Mouse (Mus musculus) forebrain, postnatal 0 days (tissue): ENCODE measurements around the gene Pqlc2. TPM values are rescaled to one million over a fixed set of nuclear protein-coding genes. Genes with fewer than 3 reads are reported as not detected.
A peak's percentile ranks its signal among the peaks of the same experiment; 100 is the strongest.

ENCODE experiments used
- ATAC-seq: fragments of 200-750 bp; cut with Nextera tagmentation; 2 replicates; pipeline ENCODE4 v1.8.0; 2017; ENCODE audit warnings: mild to moderate bottlenecking, moderate library complexity
- DNase-seq: peaks from one replicate; pipeline ENCODE4 v3.0.0-alpha.2; 2015
- H3K27ac ChIP-seq: fragments of 300-500 bp; sonication (generic); 2 replicates; pipeline ENCODE4 v1.5.1; 2014; ENCODE audit warnings: low read depth, mild to moderate bottlenecking, antibody characterized with exemption, low read length, moderate library complexity, mixed read lengths
- H3K27me3 ChIP-seq: fragments of 300-500 bp; sonication (generic); 2 replicates; pipeline ENCODE4 v1.6.1; 2014; ENCODE audit warnings: mild to moderate bottlenecking, low read length, mixed read lengths; ENCODE audit not compliant: insufficient read depth
- H3K36me3 ChIP-seq: fragments of 300-500 bp; sonication (generic); 2 replicates; pipeline ENCODE4 v1.6.1; 2014; ENCODE audit warnings: mild to moderate bottlenecking, moderate library complexity; ENCODE audit not compliant: insufficient read depth
- H3K4me1 ChIP-seq: fragments of 300-500 bp; sonication (generic); 2 replicates; pipeline ENCODE4 v1.6.1; 2014; ENCODE audit warnings: antibody characterized with exemption; ENCODE audit not compliant: insufficient read depth
- H3K4me2 ChIP-seq: fragments of 300-500 bp; sonication (generic); 2 replicates; pipeline ENCODE4 v1.6.1; 2014; ENCODE audit warnings: low read depth, mild to moderate bottlenecking, moderate library complexity
- H3K4me3 ChIP-seq: fragments of 300-500 bp; sonication (generic); 2 replicates; pipeline ENCODE4 v1.5.1; 2014; ENCODE audit warnings: low read depth, low read length, mixed read lengths
- H3K9ac ChIP-seq: fragments of 300-500 bp; sonication (generic); 2 replicates; pipeline ENCODE4 v1.6.1; 2014; ENCODE audit warnings: mild to moderate bottlenecking
- H3K9me3 ChIP-seq: fragments of 300-500 bp; sonication (generic); 2 replicates; pipeline ENCODE4 v1.6.1; 2016; ENCODE audit warnings: low read length
- CTCF ChIP-seq: sonication (generic); IDR thresholded peaks from 2 replicates; pipeline ENCODE4 v1.5.1; 2016; ENCODE audit warnings: antibody characterized with exemption, control low read depth, low read depth
- WGBS: fragments of 180-500 bp; shearing (Covaris S2); extraction: QIAGEN DNeasy Blood & Tissue Kit; methylation state at CpG from one replicate; pipeline ENCODE4 v1.1.7; 2014; 5-methylcytosine and 5-hydroxymethylcytosine counted together
- microRNA-seq, 2 experiments: library from miRNA; unstranded; fragments of <30 nt; microRNA quantifications; one replicate each; pipeline ENCODE4; 2016
- polyA plus RNA-seq: library from polyadenylated mRNA; unstranded; fragments of >200 nt; fragmentation: Nextera tagmentation; extraction: Ambion mirVana; gene quantifications from 2 replicates; pipeline ENCODE4 v1.2.1, GENCODE M21; 2015
- total RNA-seq: library from RNA; depleted of rRNA; stranded (reverse); fragments of >200 nt; gene quantifications from 2 replicates; pipeline ENCODE4 v1.2.3, GENCODE M21; 2014; rRNA removed

Pqlc2 gene
- total and polyA plus RNA-seq, 2 experiments from 2014 or later: 12.1 to 15.3 TPM

GRCm38 (mm10) chr4:139245534-139245933 lies 65.0 kb downstream of the Pqlc2 start:
- Histone ChIP-seq H3K9ac (no peak overlapping the region), H3K4me2 (no peak overlapping the region), H3K27ac (no peak overlapping the region), H3K4me1 (peaks cover 9% of the 10 kb centered on the region; the same call in 1 of the 2 replicates), H3K27me3 (no peaks in the 10 kb centered on the region), H3K9me3 (no peaks in the 10 kb centered on the region), H3K36me3 (peaks cover 13% of the 10 kb centered on the region), H3K4me3 (no peak overlapping the region)
- 82% methylated on average over 2 of the region's 2 CpGs for WGBS
- no peak for TF ChIP-seq CTCF
- no peak for ATAC-seq
- no peak for DNase-seq

- peaks cover 21% of the 10 kb centered on the region for H3K36me3 ChIP-seq
- DNase-seq (no peak), ATAC-seq (no peak)
- no peaks in the 10 kb centered on the region for H3K9me3 ChIP-seq
- no peak for TF ChIP-seq CTCF
- no peak overlapping the region for H3K4me2 ChIP-seq
- no peaks in the 10 kb centered on the region for H3K27me3 ChIP-seq
- no peak overlapping the region for H3K4me3 ChIP-seq
- no peak overlapping the region for H3K27ac ChIP-seq
- H3K4me1 ChIP-seq: peaks cover 9% of the 10 kb centered on the region; the same call in 1 of the 2 replicates
- no peak overlapping the region for H3K9ac ChIP-seq
- WGBS: 89% methylated on average over 6 of the region's 6 CpGs
Measured at GRCm38 (mm10) chr4:139244766-139245165, 65.7 kb downstream of the Pqlc2 start.

- TF ChIP-seq CTCF: no peak
- peaks cover 9% of the 10 kb centered on the region; the same call in 1 of the 2 replicates for H3K4me1 ChIP-seq
- peak; percentile 8; the same call in 1 of the 2 replicates for ATAC-seq
- peaks cover 26% of the 10 kb centered on the region for H3K36me3 ChIP-seq
- H3K4me2 ChIP-seq: no peak overlapping the region
- H3K27ac ChIP-seq: no peak overlapping the region
- H3K4me3 ChIP-seq: no peak overlapping the region
- WGBS: 74% methylated on average over 3 of the region's 3 CpGs
- H3K9me3 ChIP-seq: no peaks in the 10 kb centered on the region
- DNase-seq: no peak
- no peak overlapping the region for H3K9ac ChIP-seq
- no peaks in the 10 kb centered on the region for H3K27me3 ChIP-seq
Measured at GRCm38 (mm10) chr4:139244176-139244575, 66.3 kb downstream of the Pqlc2 start.

Small RNA genes lying within 50 kb of the gene (microRNA-seq; reads per million reads assigned to microRNA genes)
- 0.12 to 0.39 reads per million in 2 experiments for gene Gm24245
- 0 to 0.12 reads per million in 2 experiments for gene Gm25732

Other genes with a start within 250 kb of the Pqlc2 start
- 1.8 and 4.0 TPM in 2 replicates for gene Htr6, start 235.1 kb downstream of the Pqlc2 start, total RNA-seq
- 0.67 TPM in 2 replicates for gene Htr6, start 235.1 kb downstream of the Pqlc2 start, polyA plus RNA-seq
- 41.7 and 57.6 TPM in 2 replicates for gene Nbl1, start 217.7 kb downstream of the Pqlc2 start, total RNA-seq
- gene Nbl1, start 217.7 kb downstream of the Pqlc2 start, polyA plus RNA-seq: 56.7 and 64.3 TPM in 2 replicates
- 17.9 and 19.9 TPM in 2 replicates for gene Minos1, start 179.6 kb downstream of the Pqlc2 start, total RNA-seq
- 412 and 532 TPM in 2 replicates for gene Minos1, start 179.6 kb downstream of the Pqlc2 start, polyA plus RNA-seq
- gene Capzb, start 117.8 kb downstream of the Pqlc2 start, total RNA-seq: 98.3 and 113 TPM in 2 replicates
- 315 and 325 TPM in 2 replicates for gene Capzb, start 117.8 kb downstream of the Pqlc2 start, polyA plus RNA-seq
- 41.1 and 49.7 TPM in 2 replicates for gene Akr7a5, start within 50 bp of the Pqlc2 start, total RNA-seq
- gene Akr7a5, start within 50 bp of the Pqlc2 start, polyA plus RNA-seq: 58.1 and 60.6 TPM in 2 replicates
- 53.7 and 69.6 TPM in 2 replicates for gene Mrto4, start 41.9 kb upstream of the Pqlc2 start, total RNA-seq
- gene Mrto4, start 41.9 kb upstream of the Pqlc2 start, polyA plus RNA-seq: 75.5 and 80.7 TPM in 2 replicates
- gene Emc1, start 41.9 kb upstream of the Pqlc2 start, total RNA-seq: 46.2 and 65.8 TPM in 2 replicates
- gene Emc1, start 41.9 kb upstream of the Pqlc2 start, polyA plus RNA-seq: 33.2 and 41.4 TPM in 2 replicates
- 89.6 and 106 TPM in 2 replicates for gene Ubr4, start 41.9 kb upstream of the Pqlc2 start, total RNA-seq
- 39.3 and 59.1 TPM in 2 replicates for gene Ubr4, start 41.9 kb upstream of the Pqlc2 start, polyA plus RNA-seq
- 13.8 and 15.8 TPM in 2 replicates for gene Iffo2, start 219.8 kb upstream of the Pqlc2 start, total RNA-seq
- 3.5 and 5.3 TPM in 2 replicates for gene Iffo2, start 219.8 kb upstream of the Pqlc2 start, polyA plus RNA-seq